Mouse (Mus musculus) liver, adult 2 months (tissue): ENCODE measurements at regions not wholly inside any gene's neighbourhood (a gene's known extent, or its start where the extent isn't known, plus 50 kb on each side); places are given as distances from the start of the nearest gene placed in this dataset.
A peak's percentile ranks its signal among the peaks of the same experiment; 100 is the strongest.

Experiments
- CTCF ChIP-seq: fragments of 200-500 bp; IDR thresholded peaks from 2 replicates; pipeline ENCODE4 v1.5.1; 2011; ENCODE audit warnings: low read depth, low read length, control low read depth
- POLR2A ChIP-seq: fragments of 200-500 bp; IDR thresholded peaks from 2 replicates; pipeline ENCODE4 v1.6.1; 2011; ENCODE audit warnings: low read length, control low read depth; ENCODE audit not compliant: insufficient read depth; ENCODE audit errors: extremely low read depth

DNA sequence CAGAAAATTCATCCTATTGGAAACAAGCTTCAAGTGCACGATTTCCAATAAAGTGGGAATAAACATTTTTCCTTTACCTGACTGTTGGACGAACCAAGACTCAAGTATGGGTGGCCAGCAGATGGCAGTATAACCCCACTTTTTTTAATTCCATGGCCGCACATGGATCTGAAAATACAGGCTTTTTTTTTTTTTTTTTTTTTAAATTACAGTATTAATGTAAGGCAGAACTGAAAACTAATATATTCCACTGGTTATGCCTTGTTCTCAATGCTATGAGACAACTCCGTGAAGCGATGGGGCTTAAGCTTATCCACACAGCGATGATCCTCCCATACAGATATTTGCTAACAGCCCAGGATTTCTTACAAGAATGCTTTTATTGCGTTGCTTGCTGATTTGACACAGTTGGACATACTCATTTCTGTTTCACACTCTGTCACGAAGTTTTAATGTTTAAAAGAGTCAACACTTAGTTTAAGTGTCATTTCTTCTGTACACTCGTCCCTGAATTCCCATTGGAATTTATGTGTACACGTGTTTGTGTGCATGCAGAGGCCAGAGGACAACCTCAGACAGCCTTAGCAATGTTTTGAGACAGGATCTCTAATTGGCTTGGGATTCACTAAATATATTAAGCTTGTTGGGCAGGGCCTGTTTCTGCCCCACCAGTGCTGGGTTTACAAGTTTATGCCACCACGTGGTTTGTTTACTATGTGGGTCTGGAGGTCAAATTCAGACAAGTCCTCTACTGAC, 332.3 kb downstream of the D3Ertd751e start:
- TF ChIP-seq CTCF, result 0 out of 2 replicates have a peak, but pooled peaks have one; percentile 10
- no peak for TF ChIP-seq POLR2A
